Mouse (Mus musculus) stomach, embryonic 15.5 days (tissue): Measurements from ENCODE around the gene D430041D05Rik. TPM values are rescaled to one million over a fixed set of nuclear protein-coding genes. Genes with fewer than 3 reads are reported as not detected.

ENCODE experiments used
- ATAC-seq: fragments of 200-750 bp; cut with Nextera tagmentation; 2 replicates; pipeline ENCODE4 v1.8.0; 2017; ENCODE audit warnings: low read depth, moderate number of reproducible peaks, moderate TSS enrichment; ENCODE audit not compliant: insufficient read depth, low FRiP score
- H3K27ac ChIP-seq: fragments of 300-500 bp; sonication (generic); 2 replicates; pipeline ENCODE4 v1.5.1; 2015; ENCODE audit warnings: mild to moderate bottlenecking, inconsistent platforms
- H3K27me3 ChIP-seq: fragments of 300-500 bp; sonication (generic); replicated peaks from 2 replicates; pipeline ENCODE4 v1.6.1; 2015; ENCODE audit warnings: inconsistent platforms
- H3K36me3 ChIP-seq: fragments of 300-500 bp; sonication (generic); 2 replicates; pipeline ENCODE4 v1.6.1; 2015; ENCODE audit warnings: inconsistent platforms
- H3K4me1 ChIP-seq: fragments of 300-500 bp; sonication (generic); 2 replicates; pipeline ENCODE4 v1.6.1; 2015; ENCODE audit warnings: inconsistent platforms
- H3K4me2 ChIP-seq: fragments of 300-500 bp; sonication (generic); 2 replicates; pipeline ENCODE4 v1.6.1; 2015; ENCODE audit warnings: mild to moderate bottlenecking, inconsistent platforms
- H3K4me3 ChIP-seq: fragments of 300-500 bp; sonication (generic); replicated peaks from 2 replicates; pipeline ENCODE4 v1.5.1; 2015; ENCODE audit warnings: inconsistent platforms
- H3K9ac ChIP-seq: fragments of 300-500 bp; sonication (generic); 2 replicates; pipeline ENCODE4 v1.6.1; 2015; ENCODE audit warnings: inconsistent platforms
- H3K9me3 ChIP-seq: fragments of 300-500 bp; sonication (generic); 2 replicates; pipeline ENCODE4 v1.6.1; 2016; ENCODE audit warnings: inconsistent platforms
- WGBS: fragments of 180-500 bp; shearing (Covaris S2); methylation state at CpG from one replicate; pipeline ENCODE4 v1.1.7; 2015; 5-methylcytosine and 5-hydroxymethylcytosine counted together
- polyA plus RNA-seq: library from polyadenylated mRNA; unstranded; fragments of >200 nt; fragmentation: Nextera tagmentation; extraction: Ambion mirVana; gene quantifications from 2 replicates; pipeline ENCODE4 v1.2.1, GENCODE M21; 2015

Gene D430041D05Rik
- polyA plus RNA-seq, 1 experiment from 2014 or later = 0.19 TPM

- Histone ChIP-seq H3K36me3 (no peaks in the 10 kb centered on the region), H3K4me1 (no peaks in the 10 kb centered on the region), H3K4me2 (no peak overlapping the region), H3K9me3 (no peaks in the 10 kb centered on the region), H3K9ac (no peak overlapping the region), H3K27ac (no peak overlapping the region), H3K4me3 (no peak overlapping the region), H3K27me3 (no peaks in the 10 kb centered on the region)
- ATAC-seq = no peak
- 39% methylated on average over 8 of the region's 8 CpGs for WGBS
Observed at GRCm38 (mm10) chr2:104134150-104135056, 276.4 kb downstream of the D430041D05Rik start.

DNA sequence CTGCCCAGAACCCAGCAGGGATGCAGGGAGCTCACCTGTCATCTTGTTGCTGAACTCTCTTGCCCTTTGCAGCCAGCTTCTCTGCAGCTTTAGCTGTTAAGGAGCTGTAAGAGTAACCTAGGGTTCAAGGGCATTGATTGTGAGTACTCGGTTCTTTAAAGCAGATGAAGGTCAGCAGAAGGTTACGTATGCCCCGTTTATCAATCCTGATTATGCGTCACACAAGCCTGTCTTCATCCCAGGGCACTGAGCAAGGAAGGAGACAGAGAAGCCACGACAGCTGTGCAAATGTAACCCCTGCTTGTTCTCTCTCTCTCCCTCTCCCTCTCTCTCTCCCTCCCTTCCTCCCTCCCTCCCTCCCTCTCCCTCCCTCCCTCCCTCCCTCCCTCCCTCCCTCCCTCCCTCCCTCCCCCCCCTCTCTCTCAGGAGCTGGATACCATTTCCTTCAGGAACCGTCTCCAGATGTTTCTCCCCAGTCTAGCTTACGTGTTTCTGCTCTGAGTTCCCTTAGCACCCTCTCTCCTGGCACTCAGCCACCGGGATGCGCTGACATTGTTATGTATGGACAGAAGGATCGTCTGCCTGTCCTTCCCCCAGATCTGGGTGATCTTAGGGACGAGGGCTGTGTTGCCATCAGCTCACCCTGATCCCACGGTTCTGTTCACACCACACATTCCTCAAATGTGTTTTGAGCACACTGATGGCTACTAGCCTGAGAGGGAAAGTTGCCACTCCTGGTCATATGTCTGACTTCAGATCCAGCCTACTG lies 277.6 kb downstream of the D430041D05Rik start:
- no peaks in the 10 kb centered on the region for H3K4me1 ChIP-seq
- no peak overlapping the region for H3K4me2 ChIP-seq
- no peaks in the 10 kb centered on the region for H3K27me3 ChIP-seq
- WGBS = 25% methylated on average over 11 of the region's 12 CpGs
- no peaks in the 10 kb centered on the region for H3K9me3 ChIP-seq
- no peak overlapping the region for H3K27ac ChIP-seq
- H3K36me3 ChIP-seq = no peaks in the 10 kb centered on the region
- no peak overlapping the region for H3K9ac ChIP-seq
- no peak for ATAC-seq
- H3K4me3 ChIP-seq = no peak overlapping the region

DNA sequence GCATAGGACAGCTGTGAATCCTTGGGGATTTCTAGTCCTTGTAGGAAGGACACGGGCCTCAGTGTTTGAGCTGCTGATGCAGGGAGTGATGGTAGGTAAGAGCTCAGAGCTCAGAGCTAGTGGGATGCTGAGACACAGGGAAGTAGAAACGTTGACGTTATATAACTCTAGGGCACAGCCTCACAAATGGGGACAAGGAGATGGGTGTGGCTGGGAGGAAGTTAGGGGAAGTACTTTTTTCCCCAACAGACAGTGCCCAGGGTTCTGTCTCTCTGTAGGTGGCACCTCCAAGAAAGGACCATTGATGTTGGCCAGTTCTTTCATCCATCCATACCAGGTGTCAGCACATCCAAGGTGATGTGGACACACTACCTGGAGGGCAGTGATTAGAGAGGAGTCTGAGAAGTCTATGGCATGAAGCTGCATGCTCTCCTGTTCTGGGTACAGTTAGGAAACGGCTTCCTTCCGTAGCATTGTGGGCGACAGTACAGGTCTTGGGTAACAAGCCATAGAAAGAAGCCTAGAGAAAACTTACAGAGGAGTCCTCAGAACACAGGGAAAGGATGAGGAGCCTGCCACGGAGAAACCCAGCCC lies 278.4 kb downstream of the D430041D05Rik start:
- Histone ChIP-seq H3K9me3 (no peaks in the 10 kb centered on the region), H3K36me3 (no peaks in the 10 kb centered on the region), H3K27me3 (no peaks in the 10 kb centered on the region), H3K4me1 (no peaks in the 10 kb centered on the region), H3K4me2 (no peak overlapping the region), H3K27ac (no peak overlapping the region), H3K4me3 (no peak overlapping the region), H3K9ac (no peak overlapping the region)
- WGBS = 64% methylated on average over 7 of the region's 7 CpGs
- ATAC-seq = no peak

GRCm38 (mm10) chr2:104130969-104131368 lies 279.8 kb downstream of the D430041D05Rik start:
- H3K9ac ChIP-seq = no peak overlapping the region
- H3K9me3 ChIP-seq = no peaks in the 10 kb centered on the region
- 66% methylated on average over 3 of the region's 3 CpGs for WGBS
- no peaks in the 10 kb centered on the region for H3K4me1 ChIP-seq
- no peak overlapping the region for H3K27ac ChIP-seq
- ATAC-seq = no peak
- H3K27me3 ChIP-seq = no peaks in the 10 kb centered on the region
- no peaks in the 10 kb centered on the region for H3K36me3 ChIP-seq
- no peak overlapping the region for H3K4me3 ChIP-seq
- no peak overlapping the region for H3K4me2 ChIP-seq

DNA sequence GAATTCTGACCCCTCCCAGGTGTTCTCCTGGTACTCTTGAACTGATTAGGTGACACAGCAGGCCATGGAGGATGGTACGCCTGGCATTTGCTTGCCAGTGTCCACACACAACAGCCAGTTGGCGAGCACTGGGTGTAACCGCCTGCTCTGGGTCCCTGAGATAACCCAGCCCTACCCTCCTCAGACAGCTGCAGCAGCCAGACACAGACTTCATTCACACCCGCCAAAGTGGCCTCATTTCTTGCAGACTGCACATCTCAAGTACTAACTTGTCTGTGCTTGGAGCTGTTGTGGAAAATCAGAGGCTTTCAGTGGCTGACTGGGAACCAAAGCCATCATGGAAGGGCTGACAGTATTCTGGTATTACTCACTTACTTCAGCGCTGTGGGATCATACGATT lies 280.6 kb downstream of the D430041D05Rik start:
- Histone ChIP-seq H3K4me3 (no peak overlapping the region), H3K27me3 (no peaks in the 10 kb centered on the region), H3K4me2 (no peak overlapping the region), H3K27ac (0 out of 2 replicates have a peak overlapping the region, but pooled peaks have one; percentile 9), H3K9me3 (no peaks in the 10 kb centered on the region), H3K9ac (no peak overlapping the region), H3K4me1 (no peaks in the 10 kb centered on the region), H3K36me3 (no peaks in the 10 kb centered on the region)
- WGBS = 57% methylated on average over 6 of the region's 6 CpGs
- peak; percentile 90 for ATAC-seq

DNA sequence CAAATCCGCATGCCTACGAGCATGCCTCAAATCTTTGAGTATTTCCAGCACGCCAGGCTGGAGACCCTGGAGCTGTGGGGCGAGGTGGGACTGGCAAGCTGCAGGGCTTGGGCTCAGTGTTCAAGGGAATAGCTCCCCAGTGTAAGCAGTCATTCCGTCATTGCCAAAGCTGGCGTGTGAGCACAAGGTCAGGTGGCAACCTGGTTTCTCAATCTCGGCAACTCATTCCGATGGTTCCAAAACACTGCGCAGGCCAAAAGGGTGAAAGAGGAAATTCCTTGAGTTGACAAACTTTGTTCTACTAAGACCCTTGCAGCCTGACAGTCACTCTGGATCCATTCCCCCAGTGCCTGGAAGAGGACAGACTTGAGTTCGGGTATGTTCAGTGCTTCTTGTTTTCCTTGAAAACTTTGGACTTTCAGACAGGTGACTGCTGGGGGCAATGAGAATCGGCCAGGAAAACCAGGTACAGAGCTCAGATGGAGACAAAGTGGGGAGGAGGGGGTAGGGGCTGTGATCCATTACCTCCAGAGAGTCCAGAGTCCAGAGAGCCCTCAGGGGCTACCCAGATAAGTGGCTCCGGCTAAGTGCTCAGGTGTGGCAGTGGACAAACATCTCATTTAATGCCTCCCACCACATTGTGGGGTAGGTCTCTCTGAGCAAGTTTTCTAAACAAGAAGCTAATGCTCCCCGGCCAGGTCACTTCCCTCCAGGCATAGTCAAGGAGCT lies 281.8 kb downstream of the D430041D05Rik start:
- Histone ChIP-seq H3K27ac (no peak overlapping the region), H3K9ac (no peak overlapping the region), H3K9me3 (no peaks in the 10 kb centered on the region), H3K4me1 (no peaks in the 10 kb centered on the region), H3K4me2 (no peak overlapping the region; the same call in 1 of the 2 replicates), H3K36me3 (no peaks in the 10 kb centered on the region), H3K4me3 (no peak overlapping the region), H3K27me3 (no peaks in the 10 kb centered on the region)
- peak; percentile 41; the same call in 1 of the 2 replicates for ATAC-seq
- WGBS = 70% methylated on average over 13 of the region's 13 CpGs

DNA sequence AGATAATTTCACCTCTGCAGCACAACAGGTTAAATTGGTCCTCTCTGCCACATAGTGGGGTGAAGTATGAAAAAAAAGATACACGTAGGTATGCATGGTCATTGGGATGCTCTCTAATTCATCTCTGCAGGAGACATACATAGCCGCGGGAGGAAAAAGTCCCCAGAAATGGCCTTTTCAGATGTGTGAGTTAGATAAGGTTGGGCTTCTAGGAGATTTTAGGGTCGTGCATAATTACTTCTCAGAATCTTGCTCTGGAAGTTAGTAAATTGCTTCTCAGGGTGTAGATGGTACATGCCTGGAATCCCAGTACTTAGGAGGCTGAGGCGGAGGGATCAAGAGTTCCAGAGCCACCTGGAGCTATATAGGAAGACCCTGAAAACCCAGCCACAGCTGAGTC lies 286.7 kb downstream of the D430041D05Rik start:
- H3K27ac ChIP-seq = no peak overlapping the region
- WGBS = 72% methylated on average over 5 of the region's 5 CpGs

DNA sequence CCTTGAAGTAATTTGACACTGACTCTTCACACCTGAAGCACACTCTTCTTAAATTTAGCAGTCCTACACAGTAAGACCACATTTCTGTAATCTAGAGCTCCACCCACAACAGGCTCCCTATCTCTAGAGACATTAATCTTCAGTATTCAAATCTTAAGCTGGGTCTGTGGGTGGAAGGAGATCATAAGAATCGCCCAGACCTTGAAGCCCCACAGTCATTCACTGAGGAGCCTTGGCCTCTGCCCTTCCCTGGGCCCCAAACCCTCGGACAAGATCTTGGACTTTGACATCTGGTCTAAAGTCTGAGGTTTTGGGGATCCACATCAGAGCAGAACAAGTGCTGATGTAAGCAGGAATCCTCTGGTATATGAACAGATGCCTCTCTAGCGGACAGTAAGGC lies 287.3 kb downstream of the D430041D05Rik start:
- Histone ChIP-seq H3K9ac (no peak overlapping the region), H3K36me3 (no peaks in the 10 kb centered on the region), H3K27me3 (no peaks in the 10 kb centered on the region), H3K27ac (no peak overlapping the region), H3K4me2 (peak overlapping the region; percentile 98), H3K9me3 (no peaks in the 10 kb centered on the region), H3K4me1 (peaks cover 12% of the 10 kb centered on the region), H3K4me3 (peak overlapping the region; percentile 74)
- ATAC-seq = 0 out of 2 replicates have a peak, but pooled peaks have one; percentile 5
- 50% methylated on average over 3 of the region's 3 CpGs for WGBS

More for the DNA sequence above, 286.7 kb downstream of the D430041D05Rik start:
- ATAC-seq = no peak
- no peak overlapping the region for H3K4me3 ChIP-seq
- H3K36me3 ChIP-seq = no peaks in the 10 kb centered on the region
- no peak overlapping the region for H3K9ac ChIP-seq
- H3K27me3 ChIP-seq = no peaks in the 10 kb centered on the region
- no peaks in the 10 kb centered on the region for H3K9me3 ChIP-seq
- no peak overlapping the region for H3K4me2 ChIP-seq
- H3K4me1 ChIP-seq = peaks cover 12% of the 10 kb centered on the region

DNA sequence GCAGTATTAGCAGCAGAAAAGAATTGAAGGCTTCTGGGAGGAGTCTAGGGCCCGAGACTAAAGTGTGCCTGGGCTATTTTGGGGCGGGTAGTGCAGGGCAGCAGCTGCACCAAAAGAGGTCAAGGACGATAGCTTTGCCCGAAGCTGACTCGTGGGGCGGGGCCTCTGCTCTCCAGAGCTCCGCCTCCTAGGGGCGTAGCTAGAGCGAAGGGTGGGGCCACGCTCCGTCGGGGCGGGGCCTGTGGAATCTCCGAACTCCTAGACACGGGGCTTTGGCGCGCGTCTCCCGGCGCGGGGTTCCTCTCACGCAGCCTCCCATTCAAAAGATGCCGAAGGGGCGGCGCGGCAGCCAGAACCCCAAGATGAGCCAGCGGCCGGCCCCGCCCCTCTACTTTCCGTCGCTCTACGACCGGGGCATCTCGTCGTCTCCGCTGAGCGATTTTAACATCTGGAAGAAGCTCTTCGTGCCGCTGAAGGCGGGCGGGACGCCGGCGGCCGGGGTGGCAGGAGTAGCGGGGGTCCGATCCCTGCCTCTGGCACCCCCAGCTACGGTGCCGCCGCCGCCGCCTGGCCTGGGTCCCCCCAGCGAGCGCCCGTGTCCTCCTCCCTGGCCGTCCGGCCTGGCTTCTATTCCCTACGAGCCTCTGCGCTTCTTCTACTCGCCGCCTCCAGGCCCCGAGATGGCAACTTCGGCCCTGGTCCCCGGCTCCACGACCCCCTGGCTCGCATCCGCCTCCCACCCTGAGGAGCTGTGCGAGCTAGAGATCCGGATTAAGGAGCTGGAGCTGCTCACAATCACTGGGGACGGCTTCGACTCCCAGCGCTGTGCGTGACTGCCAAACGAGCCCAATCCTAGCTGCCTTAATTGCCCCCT lies 288.1 kb downstream of the D430041D05Rik start, which contains the start of gene A930018P22Rik:
TSS of gene A930018P22Rik (plus strand) at position 265 of the 874 bp plus-strand sequence.
- under 1% methylated on average over 74 of the region's 74 CpGs for WGBS
- Histone ChIP-seq H3K36me3 (no peaks in the 10 kb centered on the region), H3K9me3 (no peaks in the 10 kb centered on the region), H3K9ac (peak within 1 kb of the TSS; percentile 61), H3K27ac (peak within 1 kb of the TSS; percentile 84), H3K4me3 (peak within 1 kb of the TSS; percentile 74), H3K4me2 (peak within 1 kb of the TSS; percentile 98), H3K4me1 (peaks cover 12% of the 10 kb centered on the region), H3K27me3 (no peaks in the 10 kb centered on the region)
- peak; percentile 94 for ATAC-seq

- H3K27ac ChIP-seq = peak overlapping the region; percentile 84
- 64% methylated on average over 8 of the region's 8 CpGs for WGBS
- no peak for ATAC-seq
- H3K4me2 ChIP-seq = peak overlapping the region; percentile 98
- H3K4me1 ChIP-seq = peaks cover 12% of the 10 kb centered on the region
- H3K9me3 ChIP-seq = no peaks in the 10 kb centered on the region
- no peaks in the 10 kb centered on the region for H3K36me3 ChIP-seq
- peak overlapping the region; percentile 74 for H3K4me3 ChIP-seq
- no peak overlapping the region for H3K9ac ChIP-seq
- no peaks in the 10 kb centered on the region for H3K27me3 ChIP-seq
Observed at GRCm38 (mm10) chr2:104121681-104122504, 288.9 kb downstream of the D430041D05Rik start.
